Mouse (Mus musculus): ENCODE results near the gene Eps8l3. TPM values are rescaled to one million over a fixed set of nuclear protein-coding genes. Genes with fewer than 3 reads are reported as not detected.

The Eps8l3 gene
- polyA plus RNA-seq, 1 experiment: 0.04 TPM

DNA sequence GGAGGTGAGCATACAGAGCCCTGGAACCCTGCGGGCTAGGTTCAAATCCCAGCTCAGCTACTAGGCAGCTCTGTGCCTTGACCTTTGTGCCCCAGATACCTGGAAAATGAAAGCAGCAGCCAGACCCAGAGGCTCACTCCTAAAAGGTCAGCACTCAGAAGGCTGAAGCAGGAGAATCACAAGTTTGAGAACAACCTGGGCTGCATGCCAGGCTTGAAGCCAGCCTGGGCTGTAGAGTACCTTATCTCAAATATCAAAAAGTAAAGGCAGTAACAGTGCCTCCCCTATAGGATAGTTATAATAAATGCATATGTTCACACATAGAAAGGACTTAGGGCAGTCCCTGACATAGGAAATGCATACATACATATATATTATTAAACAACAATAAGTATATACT, 43.7 kb upstream of the Eps8l3 start:
- Histone ChIP-seq H3K4me1 (ENCODE audit: control insufficient read depth, insufficient read depth, insufficient read length) (peaks cover 14% of the 10 kb centered on the region; the same call in 1 of the 2 replicates), H3K27ac (ENCODE audit: insufficient read depth, low read length) (no peak overlapping the region), H3K4me3 (ENCODE audit: extremely low read depth, insufficient read depth, insufficient read length) (no peak overlapping the region), H3K27me3 (ENCODE audit: control insufficient read depth, insufficient read depth, low read length) (no peaks in the 10 kb centered on the region), H3K36me3 (ENCODE audit: control insufficient read depth, insufficient read depth, low read length) (no peaks in the 10 kb centered on the region)
- TF ChIP-seq CTCF (IDR thresholded peaks at IDR 0.05; ENCODE audit: extremely low read depth, insufficient read depth, insufficient read length, insufficient replicate concordance) (no peak), POLR2A (IDR thresholded peaks at IDR 0.05; ENCODE audit: low read depth, low read length) (no peak)
- 68% methylated on average over 1 of the region's 1 CpGs for WGBS
- DNase-seq (ENCODE audit: low read depth in 1 of 2, low spot score in 2 of 2): no peak

DNA sequence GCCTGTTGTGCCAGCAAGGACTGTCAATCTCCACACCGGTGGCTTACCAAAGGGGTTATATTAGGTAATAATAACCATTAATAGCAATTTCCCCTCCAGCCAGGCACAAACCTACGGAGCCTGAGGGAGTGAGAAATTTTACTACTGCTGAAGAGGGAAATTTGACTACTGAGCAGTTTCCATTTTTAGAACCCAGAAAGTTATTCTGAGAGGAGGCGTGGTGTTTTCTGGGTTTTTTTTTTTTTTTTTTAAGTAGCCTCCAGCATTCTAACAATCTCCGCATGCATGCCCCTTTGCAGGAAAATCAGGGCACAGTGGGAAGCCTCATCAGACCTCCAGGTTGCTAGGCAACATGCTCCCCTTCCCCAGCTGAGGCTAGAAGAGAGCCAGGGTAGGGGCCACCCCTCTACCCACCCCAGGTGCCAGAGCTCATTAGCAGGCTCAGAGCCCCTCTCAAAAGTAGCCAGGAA, 43.1 kb upstream of the Eps8l3 start:
- Histone ChIP-seq H3K27me3 (ENCODE audit: control insufficient read depth, insufficient read depth, low read length) (no peaks in the 10 kb centered on the region), H3K4me3 (ENCODE audit: extremely low read depth, insufficient read depth, insufficient read length) (no peak overlapping the region)
- TF ChIP-seq POLR2A (IDR thresholded peaks at IDR 0.05; ENCODE audit: low read depth, low read length): no peak

DNA sequence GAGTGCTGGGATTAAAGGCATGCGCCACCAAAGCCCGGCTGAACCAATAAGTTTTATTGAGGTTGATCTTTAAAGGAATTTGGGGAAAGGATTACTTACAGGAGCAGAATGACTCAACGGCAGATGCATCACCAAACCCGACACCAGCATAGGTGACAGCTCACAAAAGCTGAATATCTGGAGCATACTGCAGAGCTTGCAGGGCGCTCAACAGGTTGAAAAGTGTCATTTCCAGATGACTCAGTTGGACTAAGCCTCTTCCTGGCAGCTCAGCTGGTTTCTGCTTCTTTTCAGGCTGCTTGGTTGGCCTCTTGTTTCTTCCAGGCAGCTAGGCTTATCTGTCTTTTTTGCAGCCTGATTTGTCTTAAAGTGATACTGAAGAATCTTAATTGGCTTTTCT, 41.7 kb upstream of the Eps8l3 start:
- WGBS: 93% methylated on average over 5 of the region's 5 CpGs
- DNase-seq (ENCODE audit: low read depth in 1 of 2, low spot score in 2 of 2): no peak
- Histone ChIP-seq H3K27ac (ENCODE audit: insufficient read depth, low read length) (no peak overlapping the region), H3K4me1 (ENCODE audit: control insufficient read depth, insufficient read depth, insufficient read length) (peaks cover 14% of the 10 kb centered on the region; the same call in 1 of the 2 replicates), H3K36me3 (ENCODE audit: control insufficient read depth, insufficient read depth, low read length) (no peaks in the 10 kb centered on the region), H3K27me3 (ENCODE audit: control insufficient read depth, insufficient read depth, low read length) (no peaks in the 10 kb centered on the region), H3K4me3 (ENCODE audit: extremely low read depth, insufficient read depth, insufficient read length) (no peak overlapping the region)
- TF ChIP-seq POLR2A (IDR thresholded peaks at IDR 0.05; ENCODE audit: low read depth, low read length) (no peak), CTCF (IDR thresholded peaks at IDR 0.05; ENCODE audit: extremely low read depth, insufficient read depth, insufficient read length, insufficient replicate concordance) (no peak)

More for the DNA sequence above, 43.1 kb upstream of the Eps8l3 start:
- WGBS: 29% methylated on average over 4 of the region's 4 CpGs
- Histone ChIP-seq H3K4me1 (ENCODE audit: control insufficient read depth, insufficient read depth, insufficient read length) (peaks cover 14% of the 10 kb centered on the region; the same call in 1 of the 2 replicates), H3K36me3 (ENCODE audit: control insufficient read depth, insufficient read depth, low read length) (no peaks in the 10 kb centered on the region), H3K27ac (ENCODE audit: insufficient read depth, low read length) (no peak overlapping the region)
- DNase-seq (ENCODE audit: low read depth in 1 of 2, low spot score in 2 of 2): no peak

DNA sequence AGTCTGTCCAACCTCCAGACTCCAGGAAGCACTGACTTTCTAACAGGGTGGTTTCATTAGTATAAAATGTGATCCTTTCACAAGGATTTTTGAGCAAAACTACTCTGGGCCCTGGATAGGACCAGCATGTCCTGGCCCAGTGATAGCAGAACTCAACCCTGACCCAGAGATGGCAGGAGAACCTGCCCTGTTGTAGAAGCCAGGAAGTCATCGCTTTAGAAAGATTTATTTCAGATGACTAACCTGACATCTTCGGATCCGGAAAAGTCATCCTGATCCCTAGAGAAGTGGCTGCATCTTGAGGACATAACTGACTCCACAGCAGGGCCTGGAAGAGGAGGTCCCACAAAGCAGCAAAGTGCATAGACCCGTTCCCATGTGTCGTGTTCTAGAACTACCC, 37.2 kb upstream of the Eps8l3 start:
- TF ChIP-seq POLR2A (IDR thresholded peaks at IDR 0.05; ENCODE audit: low read depth, low read length) (no peak), CTCF (IDR thresholded peaks at IDR 0.05; ENCODE audit: extremely low read depth, insufficient read depth, insufficient read length, insufficient replicate concordance) (no peak)
- Histone ChIP-seq H3K27me3 (ENCODE audit: control insufficient read depth, insufficient read depth, low read length) (no peaks in the 10 kb centered on the region), H3K27ac (ENCODE audit: insufficient read depth, low read length) (no peak overlapping the region), H3K36me3 (ENCODE audit: control insufficient read depth, insufficient read depth, low read length) (no peaks in the 10 kb centered on the region), H3K4me1 (ENCODE audit: control insufficient read depth, insufficient read depth, insufficient read length) (no peaks in the 10 kb centered on the region), H3K4me3 (ENCODE audit: extremely low read depth, insufficient read depth, insufficient read length) (no peak overlapping the region)
- WGBS: 90% methylated on average over 5 of the region's 5 CpGs
- no peak for DNase-seq (ENCODE audit: low read depth in 1 of 2, low spot score in 2 of 2)

DNA sequence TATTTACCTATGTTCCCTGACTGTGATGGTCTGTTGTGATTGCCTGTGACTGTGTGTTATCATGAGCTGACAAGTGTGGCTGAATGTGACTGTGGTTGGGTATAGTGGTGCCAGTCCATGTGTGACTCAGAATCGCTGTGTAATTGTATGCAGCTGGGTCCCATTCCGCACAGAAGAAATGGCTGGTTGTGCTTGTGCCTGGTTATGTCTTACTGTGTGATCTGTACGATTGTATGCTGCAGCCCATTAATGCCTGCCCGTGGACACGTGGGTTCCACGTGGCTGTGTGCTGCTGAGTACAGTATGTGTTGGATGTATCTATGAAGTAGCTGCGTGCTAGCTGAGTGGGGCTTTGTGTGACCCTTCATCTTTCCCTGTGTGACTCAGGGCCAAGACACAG, 36.2 kb upstream of the Eps8l3 start:
- Histone ChIP-seq H3K4me1 (ENCODE audit: control insufficient read depth, insufficient read depth, insufficient read length) (no peaks in the 10 kb centered on the region), H3K4me3 (ENCODE audit: extremely low read depth, insufficient read depth, insufficient read length) (no peak overlapping the region), H3K27ac (ENCODE audit: insufficient read depth, low read length) (no peak overlapping the region), H3K36me3 (ENCODE audit: control insufficient read depth, insufficient read depth, low read length) (no peaks in the 10 kb centered on the region), H3K27me3 (ENCODE audit: control insufficient read depth, insufficient read depth, low read length) (no peaks in the 10 kb centered on the region)
- no peak for DNase-seq (ENCODE audit: low read depth in 1 of 2, low spot score in 2 of 2)
- 90% methylated on average over 7 of the region's 7 CpGs for WGBS
- TF ChIP-seq POLR2A (IDR thresholded peaks at IDR 0.05; ENCODE audit: low read depth, low read length) (no peak), CTCF (IDR thresholded peaks at IDR 0.05; ENCODE audit: extremely low read depth, insufficient read depth, insufficient read length, insufficient replicate concordance) (no peak)

DNA sequence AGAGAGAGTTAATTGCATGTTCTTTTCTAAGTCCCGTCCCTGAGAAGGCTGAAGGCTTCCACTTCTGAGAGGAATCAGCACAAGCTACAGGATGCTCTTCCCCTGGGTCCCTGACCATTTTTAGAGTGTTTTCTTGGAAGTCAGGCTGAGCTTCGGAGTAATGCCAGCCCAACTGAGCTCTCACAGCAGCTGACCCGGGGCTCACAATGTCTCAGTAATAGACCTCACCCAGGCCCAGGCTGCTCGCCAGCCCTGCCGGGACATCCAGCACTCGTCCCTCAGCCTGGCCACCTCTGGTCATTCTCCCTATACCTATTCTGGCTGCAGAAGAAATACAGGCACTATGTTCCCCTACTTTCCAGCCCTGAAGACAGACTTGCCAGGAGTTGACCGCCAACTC, 35.7 kb upstream of the Eps8l3 start:
- Histone ChIP-seq H3K27me3 (ENCODE audit: control insufficient read depth, insufficient read depth, low read length) (no peaks in the 10 kb centered on the region), H3K36me3 (ENCODE audit: control insufficient read depth, insufficient read depth, low read length) (no peaks in the 10 kb centered on the region), H3K4me3 (ENCODE audit: extremely low read depth, insufficient read depth, insufficient read length) (no peak overlapping the region), H3K4me1 (ENCODE audit: control insufficient read depth, insufficient read depth, insufficient read length) (no peaks in the 10 kb centered on the region), H3K27ac (ENCODE audit: insufficient read depth, low read length) (no peak overlapping the region)
- WGBS: 83% methylated on average over 7 of the region's 7 CpGs
- no peak for DNase-seq (ENCODE audit: low read depth in 1 of 2, low spot score in 2 of 2)
- no peak for TF ChIP-seq POLR2A (IDR thresholded peaks at IDR 0.05; ENCODE audit: low read depth, low read length)

DNA sequence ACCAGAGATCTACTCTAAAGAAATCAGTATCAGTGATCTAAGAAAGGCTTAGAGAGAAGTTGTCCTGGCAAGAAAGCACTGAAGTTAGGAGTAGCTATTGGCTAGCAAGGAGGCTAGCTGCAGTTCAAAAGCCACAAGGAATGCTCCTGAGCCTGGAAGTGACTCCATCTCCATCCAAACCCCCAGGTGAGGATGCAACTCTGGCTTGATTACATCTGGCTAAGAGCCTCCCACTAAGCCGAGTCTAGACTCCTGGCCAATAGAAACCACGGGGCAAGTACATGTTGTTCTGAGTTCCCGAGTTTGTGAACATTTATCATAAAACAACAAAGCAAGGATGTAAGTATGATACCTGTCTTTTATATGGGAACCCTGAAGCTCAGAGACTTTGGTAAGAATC, 33.6 kb upstream of the Eps8l3 start:
- Histone ChIP-seq H3K4me3 (ENCODE audit: extremely low read depth, insufficient read depth, insufficient read length) (no peak overlapping the region), H3K27ac (ENCODE audit: insufficient read depth, low read length) (no peak overlapping the region), H3K4me1 (ENCODE audit: control insufficient read depth, insufficient read depth, insufficient read length) (no peaks in the 10 kb centered on the region), H3K27me3 (ENCODE audit: control insufficient read depth, insufficient read depth, low read length) (no peaks in the 10 kb centered on the region), H3K36me3 (ENCODE audit: control insufficient read depth, insufficient read depth, low read length) (no peaks in the 10 kb centered on the region)
- TF ChIP-seq CTCF (IDR thresholded peaks at IDR 0.05; ENCODE audit: extremely low read depth, insufficient read depth, insufficient read length, insufficient replicate concordance) (no peak), POLR2A (IDR thresholded peaks at IDR 0.05; ENCODE audit: low read depth, low read length) (no peak)
- 89% methylated on average over 3 of the region's 3 CpGs for WGBS
- no peak for DNase-seq (ENCODE audit: low read depth in 1 of 2, low spot score in 2 of 2)

Measured in spleen, adult 2 months (tissue).